Mouse (Mus musculus): Measurements from ENCODE around the gene Gmfg.

Gmfg gene

GRCm38 (mm10) chr7:28488030-28488491 lies 50.8 kb downstream of the Gmfg start:
- no peak for DNase-seq

GRCm38 (mm10) chr7:28490410-28490809 lies 53.2 kb downstream of the Gmfg start:
- no peak for DNase-seq

- no peak for DNase-seq
Measured at GRCm38 (mm10) chr7:28490903-28491302, 53.7 kb downstream of the Gmfg start.

- DNase-seq: no peak
Measured at GRCm38 (mm10) chr7:28492310-28492709, 55.1 kb downstream of the Gmfg start.

- no peak for DNase-seq
Measured at GRCm38 (mm10) chr7:28495426-28495825, 58.2 kb downstream of the Gmfg start.
